Mouse (Mus musculus) right cerebral cortex, postnatal 36 days (tissue): ENCODE results near the gene Gm6525.
A peak's percentile ranks its signal among the peaks of the same experiment; 100 is the strongest.

Experiments
- DNase-seq, 2 experiments: peaks; one replicate each; pipeline ENCODE4 v3.0.0; 2022; ENCODE audit warnings: low spot score in 2 of 2, mixed read lengths in 1 of 2

The Gm6525 gene

DNA sequence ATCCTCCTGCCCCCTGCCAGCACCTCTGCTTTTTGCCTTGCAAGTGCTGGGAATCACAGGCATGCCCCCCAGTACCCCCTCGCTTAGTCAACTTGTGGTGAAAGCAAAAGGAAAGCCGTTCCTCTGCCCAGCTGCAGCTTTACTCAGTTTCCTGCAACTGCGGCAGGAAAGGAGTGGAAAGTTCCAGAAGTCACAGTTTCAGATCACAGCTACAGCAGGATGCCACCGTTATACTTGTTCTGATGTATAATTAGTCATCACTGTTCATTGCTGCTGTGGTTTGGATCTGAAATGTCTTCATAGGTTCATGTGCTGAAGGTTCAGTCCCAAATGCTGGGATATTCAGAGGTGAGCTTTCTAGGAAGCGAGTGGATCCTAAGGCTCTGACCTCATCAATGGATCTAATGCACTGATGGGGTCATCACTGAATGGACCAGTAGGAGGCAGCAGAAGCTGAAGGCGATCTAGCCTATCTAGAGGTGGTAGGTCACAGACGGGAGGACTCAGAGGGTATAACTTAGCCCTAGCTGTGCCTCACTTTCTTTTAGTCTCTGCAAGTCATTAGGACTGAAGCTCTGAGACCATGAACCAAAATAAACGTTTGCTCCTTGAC lies 4.4 kb upstream of the Gm6525 start:
- DNase-seq = no peak

DNA sequence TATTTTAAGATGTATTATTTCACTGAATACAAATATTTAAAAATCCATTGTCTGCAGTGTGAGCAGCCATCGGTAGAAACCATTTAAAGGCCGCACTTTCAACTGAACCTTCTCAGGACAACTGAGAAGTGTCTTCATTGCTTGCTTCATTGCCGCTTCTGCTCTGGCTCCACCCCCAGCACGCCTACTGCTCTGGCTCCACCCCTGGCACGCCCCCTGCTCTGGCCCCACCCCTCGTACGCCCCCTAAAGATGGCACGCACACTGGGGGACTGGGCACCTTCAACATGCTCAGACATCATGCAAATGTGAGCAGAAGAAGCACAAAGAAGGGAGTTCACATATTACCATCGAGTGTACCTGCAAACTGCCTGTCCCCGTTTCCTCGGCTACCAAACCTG lies 1.5 kb upstream of the Gm6525 start:
- DNase-seq = no peak

DNA sequence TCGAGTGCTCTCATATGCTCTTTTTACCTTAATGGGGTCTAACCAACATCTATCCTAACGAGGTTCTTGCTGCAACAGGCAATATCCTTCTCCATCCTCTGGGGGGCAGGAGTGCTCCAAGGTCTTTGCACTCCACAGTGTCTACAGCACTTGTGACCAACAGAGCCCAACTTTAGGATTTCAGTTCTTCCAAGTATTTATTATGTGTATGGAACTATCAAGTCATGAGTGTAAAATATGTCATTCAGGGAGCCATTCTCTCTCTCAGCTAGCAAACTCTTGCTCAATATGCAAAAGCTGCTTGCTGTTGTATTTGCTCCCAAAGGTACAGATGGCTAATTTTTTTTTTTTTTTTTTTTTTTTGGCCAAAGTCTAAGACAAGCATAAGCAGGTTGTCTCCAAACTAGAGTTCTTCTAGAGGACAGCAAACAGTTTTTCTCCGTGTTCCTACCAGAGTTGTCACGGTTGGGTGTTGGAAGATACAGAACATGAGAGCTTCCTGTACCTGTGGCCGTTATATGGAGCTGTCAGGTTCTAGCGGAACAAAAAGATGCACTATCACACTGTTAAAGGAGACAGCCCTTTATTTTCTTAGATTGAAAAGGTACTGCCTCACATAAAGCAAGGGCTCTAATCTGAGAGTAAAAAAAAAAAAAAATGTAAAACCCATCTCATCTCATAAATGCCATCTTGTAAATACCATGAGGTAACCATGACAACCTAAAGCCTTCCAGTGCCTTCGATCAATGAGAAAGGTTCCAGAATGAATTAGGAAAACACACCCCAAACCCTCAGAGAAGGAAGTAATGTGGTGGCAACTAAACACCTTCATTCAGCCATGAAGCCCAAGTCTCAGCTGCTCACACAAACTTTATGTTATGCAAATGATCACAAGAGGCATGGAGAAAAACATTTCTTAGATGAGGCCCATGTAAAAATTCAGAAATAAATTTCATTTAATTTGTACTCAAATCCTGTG lies 1.7 kb downstream of the Gm6525 start:
- peak; percentile 45 to 46 for DNase-seq

DNA sequence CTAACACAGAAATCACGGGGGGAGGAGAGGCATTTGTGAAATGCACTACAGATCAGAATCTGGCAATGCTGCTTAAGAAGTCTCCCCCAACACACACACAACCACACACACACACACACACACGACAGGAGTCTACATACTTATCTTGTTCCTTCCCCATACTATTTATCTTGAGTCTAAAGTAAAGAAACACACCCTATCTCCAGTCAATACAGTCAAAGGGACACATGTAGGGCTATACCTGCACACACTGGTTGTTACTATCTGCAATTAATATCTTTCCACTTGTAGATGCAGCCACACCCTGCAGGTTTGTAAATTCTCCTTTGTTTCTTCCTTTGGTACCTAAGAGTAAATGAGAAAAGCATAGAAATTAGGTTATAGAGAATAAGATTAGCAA lies 3.9 kb downstream of the Gm6525 start:
- DNase-seq = no peak

DNA sequence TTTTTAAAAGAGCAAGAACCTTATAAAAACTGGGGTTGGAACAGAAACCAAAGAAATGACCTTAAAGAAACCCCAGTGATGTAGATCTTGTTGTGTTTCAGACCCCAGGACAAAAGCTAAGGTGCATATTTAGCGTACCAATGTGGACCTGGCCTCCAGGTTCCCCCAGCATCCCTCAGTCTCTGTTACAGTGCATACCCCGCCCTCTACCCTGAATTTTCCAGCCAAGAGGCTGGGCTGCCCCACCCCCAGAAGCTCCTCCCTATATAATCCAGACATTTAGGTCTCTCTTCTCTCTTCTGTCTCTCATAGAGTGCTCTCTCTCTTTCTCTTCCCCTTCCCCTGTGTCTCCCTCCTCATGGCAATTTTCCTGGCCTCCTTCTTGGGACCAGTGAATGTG lies 6.4 kb downstream of the Gm6525 start:
- DNase-seq = no peak

DNA sequence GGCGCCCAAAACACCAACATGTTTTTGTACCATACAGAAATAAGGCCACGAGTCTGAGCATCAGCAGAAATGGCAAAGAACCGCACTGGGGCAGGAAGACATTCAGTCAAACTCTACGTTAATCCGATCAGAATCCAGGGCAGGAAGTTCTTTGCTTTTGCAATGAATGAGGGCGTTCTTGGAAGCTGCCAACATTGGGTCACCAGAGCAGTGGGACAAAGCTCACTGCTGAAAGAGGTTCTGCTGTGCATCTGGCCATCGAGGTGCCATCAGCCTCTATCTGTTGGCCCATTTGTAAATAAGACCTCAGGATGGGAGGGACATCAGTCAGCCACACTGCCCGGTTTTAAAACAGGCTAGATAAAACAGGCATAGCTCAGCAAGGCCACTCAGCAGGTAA lies 7.2 kb downstream of the Gm6525 start:
- no peak for DNase-seq

DNA sequence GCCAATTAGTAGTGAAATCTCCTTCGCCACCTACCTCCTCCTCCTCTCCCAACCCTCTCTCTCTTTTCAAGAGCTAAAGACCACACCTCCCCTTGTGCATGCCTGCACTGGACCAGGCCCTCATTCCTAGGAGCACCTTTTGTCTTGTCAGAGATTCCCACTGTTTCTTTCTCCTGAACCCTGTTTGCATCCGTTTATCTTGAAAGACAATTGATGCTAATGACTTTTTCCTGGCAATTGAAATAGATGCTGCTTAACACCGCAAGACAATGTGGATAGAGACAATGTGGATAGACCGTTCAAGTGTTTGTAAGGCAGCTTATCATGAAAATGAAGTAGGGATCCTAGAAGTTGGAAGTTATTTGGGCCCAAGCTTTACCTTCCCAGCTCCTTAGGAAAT lies 7.8 kb downstream of the Gm6525 start:
- no peak for DNase-seq

DNA sequence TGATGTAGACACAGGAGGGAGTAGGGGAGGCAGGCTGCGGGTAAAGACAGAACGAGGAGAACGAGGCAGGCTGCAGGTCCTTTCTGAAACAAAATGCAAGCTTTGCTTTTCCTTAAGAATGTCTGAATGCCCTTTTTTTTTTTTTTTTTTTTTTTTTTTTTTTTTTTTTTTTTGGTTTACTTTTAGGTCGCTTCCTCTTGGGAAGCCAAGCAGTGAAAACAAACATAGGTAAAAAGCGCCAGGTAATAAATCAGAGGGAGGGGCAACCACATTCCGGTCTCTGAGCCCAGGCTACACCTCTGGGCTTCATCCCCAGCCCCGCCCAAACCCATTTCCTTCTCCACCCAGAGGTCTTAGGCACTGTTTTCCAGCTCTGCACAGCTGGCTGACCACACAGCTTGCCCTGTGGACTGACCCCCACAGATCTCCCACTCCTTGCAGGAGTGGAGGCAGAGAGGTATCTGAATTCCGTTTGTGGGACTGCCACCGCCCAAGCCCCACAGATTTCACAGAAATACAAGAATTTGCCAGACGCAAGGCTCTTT lies 15.8 kb downstream of the Gm6525 start:
- DNase-seq = no peak

DNA sequence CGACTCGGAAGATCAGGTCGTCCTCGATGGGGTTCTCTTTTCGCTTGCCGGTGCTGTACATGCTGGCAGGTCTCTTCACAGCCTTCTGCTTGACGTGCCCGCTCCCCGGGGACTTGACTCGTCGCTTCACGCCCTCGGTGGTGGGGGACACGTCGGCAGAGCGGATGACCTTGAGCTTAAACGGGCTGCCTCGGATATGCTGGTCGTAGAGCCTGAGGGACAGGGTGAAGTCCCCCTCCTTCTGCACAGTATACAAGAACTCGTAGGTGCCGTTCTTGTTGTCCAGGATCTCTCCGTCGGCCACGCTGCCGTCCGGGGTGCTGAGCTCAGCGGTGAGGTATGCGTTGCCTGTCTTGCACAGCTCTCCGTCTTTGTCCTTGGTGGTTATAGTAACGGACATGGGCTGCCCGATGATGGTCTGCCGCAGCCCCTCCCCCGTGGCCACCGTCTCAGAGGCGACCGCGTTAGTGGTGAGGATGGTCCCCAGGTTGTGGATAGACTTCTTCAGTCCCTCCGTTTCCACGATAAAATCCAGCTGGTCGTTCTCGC lies 16.7 kb downstream of the Gm6525 start:
- no peak for DNase-seq

DNA sequence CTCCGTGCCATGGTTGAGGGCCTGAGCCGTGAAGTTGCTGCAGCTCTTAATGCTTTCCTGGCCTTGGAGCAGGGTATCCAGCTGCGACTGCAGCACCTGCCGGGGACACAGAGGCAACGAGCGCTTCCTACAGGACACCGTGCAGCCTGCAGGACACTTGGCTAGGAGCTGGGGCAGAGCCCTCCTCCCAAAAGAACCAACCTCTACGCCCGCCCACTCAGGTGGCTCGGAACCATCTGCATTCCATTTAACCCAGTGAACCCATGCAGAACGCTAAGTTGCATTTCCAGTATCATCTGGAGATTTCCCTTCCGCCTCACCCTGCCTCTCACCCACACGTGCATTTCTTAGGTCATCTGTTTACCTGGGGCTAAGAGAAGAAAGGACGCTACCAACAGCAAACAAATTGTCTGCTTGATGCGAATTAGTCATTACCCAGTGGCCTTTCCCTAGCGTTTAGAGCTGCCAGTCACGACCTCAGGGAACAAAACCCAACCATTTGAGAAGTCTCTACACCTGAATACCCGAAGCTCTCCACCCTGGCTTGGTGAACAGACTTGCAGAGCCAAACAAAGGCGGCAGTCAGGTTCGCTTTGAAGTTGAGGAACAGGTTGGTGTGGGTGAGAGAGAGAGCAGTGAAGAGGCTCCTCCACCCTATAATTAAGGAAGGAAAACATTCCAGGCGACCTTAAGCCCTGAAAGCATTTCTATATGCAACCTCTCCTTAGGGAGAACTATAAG lies 17.4 kb downstream of the Gm6525 start:
- DNase-seq = no peak

DNA sequence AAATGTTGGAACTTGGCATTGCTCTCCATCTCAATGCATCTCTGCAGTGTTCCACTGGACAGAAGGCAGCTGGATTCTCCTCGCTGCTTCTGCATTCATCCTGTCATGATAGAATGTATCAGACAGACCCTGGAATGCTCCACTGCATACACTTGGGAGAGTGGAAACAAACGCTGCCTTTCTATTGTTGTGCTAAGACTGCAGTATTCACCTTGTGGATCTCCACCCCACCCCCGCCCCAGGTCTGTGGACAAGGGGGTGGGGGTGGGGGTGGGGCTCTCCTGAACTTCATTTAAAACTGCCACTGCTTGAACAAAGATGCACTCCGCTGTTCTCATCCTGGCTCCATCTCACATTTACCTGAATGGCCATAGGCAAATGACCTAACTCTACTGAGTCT lies 20.0 kb downstream of the Gm6525 start:
- DNase-seq = no peak

DNA sequence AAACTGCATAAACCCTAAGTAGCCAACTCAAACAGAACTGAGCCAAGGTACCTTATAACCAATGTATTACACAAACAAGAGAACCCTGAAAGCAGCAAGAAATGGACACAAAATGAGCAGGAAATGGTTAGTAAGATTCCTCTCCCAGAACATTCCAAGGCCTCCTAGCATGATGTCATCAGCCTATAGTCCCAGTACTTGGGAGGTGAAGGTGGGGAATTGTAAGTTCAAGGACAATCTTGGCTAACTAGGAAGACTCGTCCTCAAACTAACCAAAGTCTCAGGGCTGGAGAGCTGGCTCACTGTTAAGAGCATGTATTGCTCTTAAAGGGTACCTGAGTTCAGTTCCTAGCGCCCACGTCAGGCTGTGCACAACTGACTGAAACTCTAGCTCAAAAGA lies 24.3 kb downstream of the Gm6525 start:
- no peak for DNase-seq

DNA sequence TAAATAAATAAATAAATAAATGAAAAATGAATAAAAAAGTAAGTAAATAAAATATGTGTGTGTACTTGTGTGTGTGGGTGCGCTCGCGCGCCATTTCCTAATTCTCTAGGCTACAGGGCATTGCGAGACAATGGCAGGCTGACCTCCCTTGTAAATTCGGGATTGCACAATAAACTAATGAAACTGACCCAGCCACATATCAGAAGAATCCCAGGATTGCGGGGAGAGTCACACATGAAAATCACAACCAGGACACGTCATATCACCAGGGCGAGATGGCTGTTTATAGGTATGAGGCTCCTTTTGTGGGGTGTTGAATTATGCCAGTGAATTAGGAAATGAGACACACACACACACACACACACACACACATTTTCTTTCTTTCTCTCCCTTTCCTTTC lies 25.6 kb downstream of the Gm6525 start:
- DNase-seq = no peak

DNA sequence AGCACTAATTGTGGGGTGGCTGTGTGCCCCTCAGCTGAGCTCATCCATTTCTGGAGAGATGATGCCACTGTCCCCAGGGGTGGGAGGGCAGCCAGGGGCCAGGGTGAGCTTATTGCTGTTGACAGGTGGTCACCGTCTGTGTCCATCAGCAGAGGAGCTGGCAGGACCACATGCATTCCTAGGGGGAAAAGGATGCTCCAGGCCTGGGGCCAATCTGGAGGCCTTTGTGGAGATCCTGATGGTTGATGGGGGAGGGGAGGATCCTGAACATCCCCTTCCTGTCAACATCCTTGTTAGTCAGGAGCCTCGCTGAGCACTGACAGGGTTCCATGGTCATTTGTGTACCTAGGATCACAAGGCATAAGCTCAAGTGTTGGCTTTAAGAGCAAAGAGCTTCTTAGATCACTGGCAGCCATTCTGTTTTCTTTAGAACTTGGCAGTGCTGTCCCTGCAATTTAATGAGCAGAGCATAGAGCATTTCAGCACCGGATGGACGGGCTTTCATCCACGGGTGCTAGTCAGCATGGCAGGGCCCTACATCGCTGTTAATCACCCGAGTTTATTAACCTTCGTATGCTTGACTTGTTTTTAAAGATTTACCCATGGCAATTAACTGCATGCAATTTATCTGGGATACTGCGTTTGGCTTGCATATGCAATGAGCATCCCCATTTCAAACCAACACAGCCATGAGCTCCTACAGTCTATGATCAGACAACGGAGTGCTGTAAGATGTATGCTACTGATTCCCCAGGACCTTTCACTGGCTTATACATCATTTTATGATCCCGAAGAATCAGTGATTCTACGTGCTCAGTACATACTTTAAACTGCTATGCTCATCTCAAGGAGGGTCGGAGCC lies 26.9 kb downstream of the Gm6525 start:
- DNase-seq = no peak

DNA sequence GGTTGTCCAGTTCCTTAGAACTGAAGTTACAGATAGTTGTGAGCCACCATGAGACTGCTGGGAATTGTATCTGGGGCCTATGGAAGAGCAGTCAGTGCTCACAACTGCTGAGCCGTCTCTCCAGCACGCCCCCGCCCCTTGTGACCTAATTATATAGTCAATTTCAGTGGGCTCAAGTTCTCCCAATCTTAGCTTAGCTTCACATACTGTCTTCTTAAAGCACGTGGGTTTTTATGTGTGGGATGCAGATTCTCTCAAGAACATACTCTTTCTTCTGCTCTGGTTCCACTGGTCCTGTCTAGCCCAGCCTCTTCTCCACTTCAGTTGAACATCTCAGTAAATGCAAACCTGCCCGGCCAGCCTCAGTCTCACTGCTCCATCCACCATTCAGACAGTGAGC lies 30.7 kb downstream of the Gm6525 start:
- DNase-seq = peak in 1 of 2 experiments; percentile 69

DNA sequence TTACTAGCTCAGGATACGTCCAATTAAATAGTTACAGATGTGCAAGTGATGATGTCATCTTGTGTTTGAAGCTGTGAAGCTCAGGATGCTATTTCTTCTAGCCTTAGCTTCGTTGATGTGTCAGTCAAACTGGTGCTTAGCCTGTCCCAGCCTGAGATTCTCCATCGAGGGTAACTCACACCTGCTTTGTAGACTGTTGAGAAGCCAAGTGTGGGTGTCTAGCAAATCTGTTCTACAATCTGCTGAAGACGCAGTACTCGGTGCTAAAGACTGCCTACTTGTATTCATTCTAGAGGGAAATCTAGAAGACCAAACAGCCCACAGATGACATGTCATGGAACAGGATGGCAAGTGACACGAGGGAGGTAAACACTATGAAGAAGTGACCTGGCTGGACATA lies 31.7 kb downstream of the Gm6525 start:
- no peak for DNase-seq

DNA sequence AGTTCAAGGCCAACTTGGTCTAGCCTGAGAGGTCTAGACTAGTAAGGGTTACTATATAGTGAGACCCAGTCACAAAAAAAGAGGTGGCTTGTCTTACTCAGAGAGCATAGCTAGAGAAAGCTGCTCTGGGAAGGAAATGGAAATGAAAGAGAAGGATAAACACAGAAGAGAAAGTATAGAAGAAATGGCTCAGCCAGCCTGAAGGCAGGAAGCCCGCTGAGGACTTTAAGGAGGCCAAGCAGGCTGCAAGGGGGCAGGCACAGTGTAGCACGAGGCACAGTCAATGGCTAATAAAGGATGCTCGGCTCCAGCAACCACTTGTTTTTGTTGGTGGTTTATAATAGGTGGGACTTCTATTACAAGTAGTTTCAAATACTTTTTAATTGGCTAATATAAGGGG lies 32.2 kb downstream of the Gm6525 start:
- no peak for DNase-seq

DNA sequence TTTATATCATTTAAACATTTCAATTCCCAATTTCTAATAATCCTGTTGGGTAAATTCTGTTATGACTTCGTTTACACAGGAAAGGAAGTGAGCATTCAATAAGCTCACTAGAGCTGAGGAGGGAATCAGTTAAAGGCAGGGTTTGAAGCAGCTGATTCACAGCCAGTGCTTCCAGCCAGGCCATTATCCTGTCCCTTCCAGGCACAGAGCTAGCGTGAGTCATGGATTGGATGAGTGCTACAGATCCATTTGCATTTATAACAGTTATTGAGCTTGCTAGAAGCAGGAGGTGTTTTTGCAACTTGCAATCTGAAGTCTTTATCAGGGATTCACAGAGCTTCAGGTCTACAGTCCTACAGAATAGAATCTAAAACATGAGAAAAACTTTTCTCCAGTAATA lies 33.5 kb downstream of the Gm6525 start:
- DNase-seq = no peak

DNA sequence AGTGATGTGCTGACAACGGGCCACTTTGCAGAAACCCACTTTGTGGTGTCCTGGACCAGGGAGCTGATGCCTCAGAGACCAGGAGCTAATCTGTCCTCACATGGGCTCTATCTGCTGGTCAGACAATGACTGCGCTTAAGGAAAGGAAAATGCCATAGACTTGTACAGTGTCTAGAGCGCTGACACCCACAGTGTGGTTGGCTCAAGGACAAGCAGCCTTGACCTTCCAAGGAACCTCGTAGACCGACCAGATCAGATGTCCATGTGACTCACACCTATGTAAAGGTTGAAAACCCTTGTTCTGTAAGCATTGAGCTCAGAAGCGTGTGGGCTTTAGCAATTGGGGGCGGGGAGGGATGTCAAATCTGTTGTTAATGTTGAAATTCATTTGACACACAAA lies 34.6 kb downstream of the Gm6525 start:
- DNase-seq = no peak

DNA sequence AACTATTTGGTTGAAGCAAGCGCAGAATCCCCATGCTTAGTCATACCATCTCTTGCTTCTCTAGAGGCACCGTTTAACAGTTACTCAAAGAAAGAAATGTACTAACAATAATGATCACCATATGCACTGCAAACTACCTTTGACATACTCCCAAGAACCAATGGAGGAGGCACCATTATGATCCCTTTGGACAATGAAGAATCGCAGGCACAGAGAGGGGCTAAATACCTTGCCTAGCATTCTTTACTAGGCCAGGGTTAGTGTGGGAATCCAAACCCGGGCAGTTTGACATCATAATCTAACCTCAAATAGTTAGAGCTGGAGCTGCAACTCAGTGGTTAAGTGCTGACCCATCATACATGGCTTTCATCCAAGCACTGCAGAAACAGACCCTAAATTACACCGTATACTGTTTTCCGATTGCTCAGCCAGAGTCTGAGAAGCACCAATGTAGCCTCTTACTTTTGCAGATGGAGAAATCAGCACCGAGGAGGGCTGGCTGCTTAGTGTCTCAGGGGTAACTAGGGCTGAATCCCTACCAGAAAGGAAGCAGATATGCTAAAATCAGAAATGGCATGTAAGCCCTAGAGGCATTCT lies 35.1 kb downstream of the Gm6525 start:
- DNase-seq = no peak
